Mouse (Mus musculus) hematopoietic stem cell, adult 5-6 weeks (primary cell): Measurements from ENCODE around the gene Olfr1206. TPM values are rescaled to one million over a fixed set of nuclear protein-coding genes. Genes with fewer than 3 reads are reported as not detected.

Experiments used
- ATAC-seq, 2 experiments: fragments of 125-278 bp in 1 of 2; replicated peaks in 1 of 2; 2 replicates each; pipeline ENCODE4 v1.8.0; 2016 to 2017; ENCODE audit warnings: inconsistent platforms in 2 of 2, mild to moderate bottlenecking in 2 of 2, moderate number of reproducible peaks in 2 of 2, low read depth in 1 of 2, moderate TSS enrichment in 1 of 2; ENCODE audit not compliant: low FRiP score in 2 of 2, poor library complexity in 2 of 2, severe bottlenecking in 2 of 2, insufficient read depth in 1 of 2, low TSS enrichment in 1 of 2
- total RNA-seq: library from RNA; stranded (forward); fragments of 172-1452, 232-1000 nt; gene quantifications from 2 replicates; pipeline ENCODE4 v1.2.3, GENCODE M21; 2017

The Olfr1206 gene
- total RNA-seq, result not detected in 2 replicates

GRCm38 (mm10) chr2:88862931-88863330 is at the start of gene Olfr1206:
Gene Olfr1206, plus strand, starts transcription at chr2:88863231.
- no peak for ATAC-seq

GRCm38 (mm10) chr2:88814196-88814595 is 48.8 kb upstream of the Olfr1206 start, which contains the start of gene Olfr1202:
Gene Olfr1202, plus strand, starts transcription at chr2:88814496.
- ATAC-seq, result no peak

- no peak for ATAC-seq
Measured at GRCm38 (mm10) chr2:88829437-88829836, 33.6 kb upstream of the Olfr1206 start, which contains the start of gene Olfr1205. Gene Olfr1205, plus strand, starts transcription at chr2:88829737.

GRCm38 (mm10) chr2:88838477-88838876 is 24.6 kb upstream of the Olfr1206 start:
- no peak for ATAC-seq

GRCm38 (mm10) chr2:88848992-88849391 is 14.0 kb upstream of the Olfr1206 start, which contains the start of gene Olfr1204:
Gene Olfr1204, plus strand, starts transcription at chr2:88849292.
- ATAC-seq, result no peak

GRCm38 (mm10) chr2:88902211-88902610 is 39.2 kb downstream of the Olfr1206 start, which contains the start of gene Olfr1208:
Gene Olfr1208, minus strand, starts transcription at chr2:88902311.
- no peak for ATAC-seq

- no peak for ATAC-seq
Measured at GRCm38 (mm10) chr2:88915057-88915456, 52.0 kb downstream of the Olfr1206 start, which contains the start of gene Olfr1209. Gene Olfr1209, minus strand, starts transcription at chr2:88915157.

Other genes starting within 250 kb of the Olfr1206 start
- not detected in 2 replicates for gene Olfr1191-ps1, start 222.7 kb upstream of the Olfr1206 start, total RNA-seq
- gene Olfr1192-ps1, start 214.7 kb upstream of the Olfr1206 start, total RNA-seq, result not detected in 2 replicates
- gene Olfr1193, start 187.6 kb upstream of the Olfr1206 start, total RNA-seq, result not detected in 2 replicates
- not detected in 2 replicates for gene Olfr1195, start 174.0 kb upstream of the Olfr1206 start, total RNA-seq
- gene Olfr1196, start 158.6 kb upstream of the Olfr1206 start, total RNA-seq, result not detected in 2 replicates
- not detected in 2 replicates for gene Olfr1197, start 130.9 kb upstream of the Olfr1206 start, total RNA-seq
- not detected in 2 replicates for gene Olfr1198, start 111.9 kb upstream of the Olfr1206 start, total RNA-seq
- gene Olfr1199, start 102.8 kb upstream of the Olfr1206 start, total RNA-seq, result not detected in 2 replicates
- not detected in 2 replicates for gene Olfr1200, start 92.7 kb upstream of the Olfr1206 start, total RNA-seq
- gene Olfr1201, start 70.2 kb upstream of the Olfr1206 start, total RNA-seq, result not detected in 2 replicates
- not detected in 2 replicates for gene Olfr1202, start 48.7 kb upstream of the Olfr1206 start, total RNA-seq
- not detected in 2 replicates for gene Olfr1205, start 33.5 kb upstream of the Olfr1206 start, total RNA-seq
- not detected in 2 replicates for gene Olfr1204, start 13.9 kb upstream of the Olfr1206 start, total RNA-seq
- not detected in 2 replicates for gene Olfr1208, start 39.1 kb downstream of the Olfr1206 start, total RNA-seq
- not detected in 2 replicates for gene Olfr1209, start 51.9 kb downstream of the Olfr1206 start, total RNA-seq
- not detected in 2 replicates for gene Olfr1211, start 74.9 kb downstream of the Olfr1206 start, total RNA-seq
- not detected in 2 replicates for gene Olfr1212, start 90.7 kb downstream of the Olfr1206 start, total RNA-seq
- gene Gm13762, start 117.0 kb downstream of the Olfr1206 start, total RNA-seq, result not detected in 2 replicates
- gene Olfr1214, start 129.4 kb downstream of the Olfr1206 start, total RNA-seq, result not detected in 2 replicates
- gene Olfr1215, start 143.7 kb downstream of the Olfr1206 start, total RNA-seq, result not detected in 2 replicates
- gene Olfr1216, start 155.1 kb downstream of the Olfr1206 start, total RNA-seq, result not detected in 2 replicates
- not detected in 2 replicates for gene Olfr1217, start 168.8 kb downstream of the Olfr1206 start, total RNA-seq
- not detected in 2 replicates for gene Olfr1218, start 198.0 kb downstream of the Olfr1206 start, total RNA-seq
- gene Olfr1219, start 220.3 kb downstream of the Olfr1206 start, total RNA-seq, result not detected in 2 replicates
- gene Olfr1220, start 243.6 kb downstream of the Olfr1206 start, total RNA-seq, result not detected in 2 replicates